Mouse (Mus musculus): ENCODE results near the gene Olfr558.

Gene Olfr558

DNA sequence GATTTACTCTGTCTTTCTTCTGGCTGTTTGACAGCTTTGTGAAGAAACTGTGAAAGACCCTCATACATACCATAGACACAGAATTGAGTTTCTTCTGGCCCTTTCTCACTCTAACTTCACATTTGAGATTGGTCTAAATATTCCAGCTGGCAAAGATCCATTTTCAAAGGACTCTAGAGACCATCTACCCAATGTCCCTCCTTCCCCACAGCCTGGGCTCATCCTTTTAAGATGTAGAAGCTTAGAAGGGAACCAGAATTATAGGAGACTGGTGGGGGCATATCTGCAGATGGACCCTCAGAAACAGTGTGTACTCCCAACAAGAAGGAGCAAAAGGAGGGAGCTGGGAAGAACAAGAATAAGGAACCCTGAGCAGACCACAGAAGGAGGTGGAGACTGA lies at the start of gene Olfr558:
Gene Olfr558, plus strand, starts transcription at position 301 of the 400 bp plus-strand sequence.
- DNase-seq: no peak

DNA sequence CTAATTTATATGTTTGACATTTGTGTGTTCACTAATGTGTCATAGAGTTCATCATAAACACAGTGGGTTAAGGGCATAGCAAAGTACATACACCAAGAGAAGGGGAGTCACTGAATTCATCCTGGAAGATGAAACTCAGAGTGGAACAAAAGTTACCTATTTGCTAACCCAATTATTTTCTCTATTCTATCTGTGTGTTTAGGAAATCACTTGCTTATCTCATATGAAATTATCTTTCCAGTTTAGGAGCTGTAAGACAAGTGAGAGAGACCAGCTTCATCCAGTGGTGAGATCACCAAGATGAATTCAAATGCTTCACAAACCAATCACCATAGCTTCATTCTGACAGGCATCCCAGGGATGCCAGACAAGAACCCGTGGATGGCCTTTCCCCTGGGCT lies 43.5 kb upstream of the Olfr558 start, which contains the start of gene Olfr555:
Gene Olfr555, plus strand, starts transcription at position 301 of the 400 bp plus-strand sequence.
- DNase-seq: no peak

DNA sequence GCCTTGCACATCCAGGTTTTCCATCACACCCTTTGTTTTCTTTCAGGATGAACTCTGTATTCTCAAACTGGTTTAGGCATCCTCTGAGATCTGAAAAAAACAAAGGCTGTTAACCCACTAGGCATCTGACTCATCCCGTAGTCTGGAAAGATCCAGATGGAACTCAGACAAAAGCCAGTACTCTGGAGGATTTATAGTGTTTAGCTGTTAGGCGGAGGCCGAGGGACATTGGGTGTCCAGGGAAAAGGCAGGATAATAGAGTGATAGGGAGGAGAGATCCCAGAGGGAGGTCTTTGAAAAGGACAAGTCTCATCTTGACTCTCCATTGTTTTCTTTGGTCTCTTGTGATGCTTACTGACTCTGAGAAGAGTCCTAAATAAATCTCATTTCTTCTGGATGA lies 37.4 kb upstream of the Olfr558 start, which contains the start of gene Olfr556:
Gene Olfr556, plus strand, starts transcription at position 301 of the 400 bp plus-strand sequence.
- DNase-seq: no peak

DNA sequence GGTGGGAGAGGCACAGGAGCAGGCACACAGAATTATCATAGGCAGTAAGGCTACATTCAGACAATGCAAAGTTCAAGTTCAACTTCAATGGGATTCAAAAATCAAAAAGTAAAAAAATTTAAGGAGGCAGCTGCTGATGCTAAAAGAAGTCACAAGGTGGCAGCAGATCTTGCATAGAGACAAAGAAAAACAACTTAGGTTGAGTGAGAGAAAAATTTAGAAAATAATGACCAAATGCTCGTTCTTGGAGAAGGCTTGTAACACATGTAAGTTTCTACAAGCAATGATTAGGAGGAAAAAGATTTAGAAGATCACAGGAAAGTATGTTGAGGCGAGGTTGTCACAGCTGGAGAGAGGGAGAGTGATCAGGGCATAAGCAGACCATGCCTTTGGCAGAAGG lies 36.6 kb upstream of the Olfr558 start:
- DNase-seq: no peak

DNA sequence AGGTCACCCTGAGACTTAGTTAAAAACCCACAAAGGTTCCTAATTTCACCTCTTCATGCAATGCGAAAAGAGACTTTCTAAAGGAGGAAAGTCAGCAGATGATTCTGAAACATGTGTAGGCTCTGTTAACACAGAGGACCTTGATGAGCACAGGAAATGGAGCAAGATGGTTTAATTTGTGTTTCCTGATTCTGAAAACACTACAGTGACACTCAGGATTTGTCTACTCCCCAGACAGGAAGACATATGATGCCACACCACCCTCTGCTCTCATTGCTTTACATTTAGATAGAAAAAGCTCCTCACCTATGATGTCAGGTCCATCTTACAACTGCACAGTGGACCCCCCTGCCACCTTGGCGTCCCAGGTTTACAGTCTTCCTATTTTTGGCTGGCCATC lies 25.8 kb upstream of the Olfr558 start:
- no peak for DNase-seq

DNA sequence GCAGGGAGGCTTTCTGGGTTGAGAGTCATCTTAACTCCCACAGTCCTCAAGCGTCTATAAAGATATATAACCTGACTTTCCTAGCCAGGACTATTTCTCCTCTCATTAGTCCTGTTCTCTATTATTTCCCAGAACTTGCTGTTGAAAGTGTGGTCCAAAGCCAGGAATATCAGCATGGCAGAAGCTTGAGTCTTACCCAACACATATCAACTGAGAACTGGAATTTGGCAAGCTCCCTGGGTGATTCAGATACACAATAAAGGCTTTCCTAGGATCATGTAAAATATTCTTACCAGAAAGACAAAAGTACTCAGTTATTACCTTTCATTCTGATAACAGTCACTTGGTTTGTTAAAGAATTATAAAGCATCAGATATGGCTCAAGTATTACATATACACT lies 20.1 kb upstream of the Olfr558 start:
- no peak for DNase-seq

DNA sequence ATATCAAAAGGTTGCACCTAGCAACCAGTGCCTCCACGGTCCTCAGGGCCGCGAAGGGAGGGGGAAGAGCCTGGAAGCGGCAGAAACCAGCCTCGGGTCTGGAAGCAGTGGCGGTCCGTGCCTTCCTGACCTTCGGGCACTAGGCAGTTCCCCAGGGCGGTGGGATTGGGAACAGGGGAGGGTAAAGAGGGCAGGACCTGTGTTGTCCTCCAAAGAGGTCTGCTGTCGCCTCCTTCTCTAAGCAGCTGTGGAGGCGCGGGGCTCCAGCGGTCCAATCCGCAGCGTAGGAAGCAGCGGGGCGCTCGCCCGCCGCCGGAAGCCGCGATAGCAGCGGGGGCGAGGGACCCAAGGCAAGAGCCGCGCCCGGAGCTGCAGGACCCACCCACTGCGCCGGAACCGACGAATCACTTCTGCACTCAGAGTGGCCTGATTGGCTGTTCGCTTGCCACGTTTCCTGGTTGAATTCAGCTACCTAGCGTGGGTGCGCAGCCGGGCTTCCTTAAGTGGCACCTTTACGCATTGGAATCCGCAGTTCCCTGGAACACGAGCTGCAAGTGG lies 15.0 kb upstream of the Olfr558 start, which contains the start of gene Trim68:
Gene Trim68, minus strand, starts transcription at position 384 of the 558 bp plus-strand sequence.
- DNase-seq: peak; percentile 59 to 67

DNA sequence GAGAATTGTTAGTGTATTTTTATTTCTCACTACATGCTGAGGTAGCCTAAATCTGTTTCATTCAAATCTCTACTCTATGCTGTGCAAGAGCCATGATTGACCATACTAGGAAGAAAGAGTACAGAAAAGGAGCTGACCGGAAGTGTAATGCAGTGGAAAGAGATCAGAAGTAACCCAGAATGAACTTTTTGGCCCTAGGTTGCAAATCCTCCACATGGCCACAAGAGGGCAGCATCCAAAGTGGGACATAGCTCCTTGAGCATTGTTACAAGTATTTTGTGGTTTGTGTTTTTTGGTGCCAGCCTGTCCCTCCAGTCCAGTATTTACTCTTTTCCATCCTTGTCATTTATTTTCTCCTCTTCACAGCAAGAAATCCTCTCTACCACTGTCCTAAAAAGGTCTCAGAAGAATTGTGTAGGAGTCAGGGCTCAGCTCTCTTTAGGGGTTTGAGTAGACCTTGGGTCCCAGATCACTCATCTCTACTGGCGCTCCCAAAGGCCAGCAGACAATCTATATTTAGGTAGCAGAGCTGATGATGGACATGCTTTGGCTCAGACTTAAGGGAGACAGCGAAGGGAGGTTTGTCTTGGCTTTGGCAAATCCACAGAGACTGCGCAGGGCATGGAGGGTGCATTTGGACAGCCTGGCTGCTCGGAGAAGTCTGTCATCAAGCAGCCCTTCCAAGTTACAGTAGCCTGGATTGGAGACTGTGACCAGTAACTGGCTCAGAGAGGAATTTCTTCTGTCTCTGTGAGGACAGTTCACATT lies 6.5 kb upstream of the Olfr558 start, which contains the start of gene Olfr557:
Gene Olfr557, plus strand, starts transcription at position 553 of the 768 bp plus-strand sequence.
- peak in 1 of 2 experiments; percentile 13 for DNase-seq

DNA sequence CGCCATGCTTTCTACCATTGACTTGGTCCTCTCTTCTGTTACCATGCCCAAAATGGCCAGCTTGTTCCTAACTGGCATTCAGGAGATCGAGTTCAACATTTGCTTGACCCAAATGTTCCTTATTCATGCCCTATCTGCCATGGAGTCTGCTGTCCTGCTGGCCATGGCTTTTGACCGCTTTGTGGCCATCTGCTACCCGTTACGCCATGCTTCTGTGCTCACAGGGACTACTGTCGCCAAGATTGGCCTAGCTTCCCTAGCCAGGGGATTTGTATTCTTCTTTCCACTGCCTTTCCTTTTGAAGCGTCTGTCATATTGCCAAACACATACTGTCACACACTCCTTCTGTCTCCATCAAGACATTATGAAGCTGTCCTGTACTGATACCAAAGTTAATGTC lies 3.6 kb upstream of the Olfr558 start:
- peak; percentile 4 to 19 for DNase-seq

DNA sequence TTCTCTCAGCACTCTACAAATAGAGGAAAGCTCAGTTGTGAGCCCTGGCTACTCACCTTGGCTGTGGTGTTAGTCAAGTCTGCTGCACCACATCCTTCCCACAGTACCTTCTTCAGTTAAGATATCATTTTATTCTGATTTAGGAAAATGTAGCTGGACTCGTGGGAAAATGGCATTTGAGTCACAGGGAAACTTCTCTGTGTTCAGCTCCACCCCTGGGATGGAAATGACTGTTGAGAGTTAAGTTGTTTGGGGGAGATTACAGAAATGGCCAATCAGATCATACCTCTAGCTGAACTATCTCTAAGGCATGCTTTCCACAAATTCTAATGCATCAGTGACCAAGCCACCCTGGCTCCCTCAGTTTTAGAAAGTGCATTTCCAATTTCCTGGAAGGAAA lies 17.0 kb downstream of the Olfr558 start, which contains the start of gene Olfr33:
Gene Olfr33, minus strand, starts transcription at position 101 of the 400 bp plus-strand sequence.
- DNase-seq: no peak

DNA sequence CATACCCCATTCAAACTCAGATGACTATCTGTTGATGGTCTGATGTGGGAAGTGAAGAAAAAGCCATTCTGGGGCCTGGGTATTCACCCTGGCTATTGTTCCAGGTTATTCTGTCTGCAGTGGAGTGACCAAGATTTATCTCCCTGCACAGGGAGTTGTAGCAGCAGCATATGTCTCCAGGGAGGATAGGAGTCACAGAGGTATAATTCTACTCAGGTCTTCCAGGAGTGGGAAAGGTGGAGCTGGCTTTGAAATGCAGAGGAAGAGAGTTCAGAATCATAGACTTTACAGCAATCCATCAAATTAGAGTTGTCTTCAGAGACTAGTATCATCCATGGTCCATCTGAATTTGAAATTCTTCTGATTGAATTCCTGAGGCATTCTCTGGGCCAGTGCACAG lies 25.4 kb downstream of the Olfr558 start, which contains the start of gene Olfr559:
Gene Olfr559, minus strand, starts transcription at position 101 of the 400 bp plus-strand sequence.
- DNase-seq: no peak

DNA sequence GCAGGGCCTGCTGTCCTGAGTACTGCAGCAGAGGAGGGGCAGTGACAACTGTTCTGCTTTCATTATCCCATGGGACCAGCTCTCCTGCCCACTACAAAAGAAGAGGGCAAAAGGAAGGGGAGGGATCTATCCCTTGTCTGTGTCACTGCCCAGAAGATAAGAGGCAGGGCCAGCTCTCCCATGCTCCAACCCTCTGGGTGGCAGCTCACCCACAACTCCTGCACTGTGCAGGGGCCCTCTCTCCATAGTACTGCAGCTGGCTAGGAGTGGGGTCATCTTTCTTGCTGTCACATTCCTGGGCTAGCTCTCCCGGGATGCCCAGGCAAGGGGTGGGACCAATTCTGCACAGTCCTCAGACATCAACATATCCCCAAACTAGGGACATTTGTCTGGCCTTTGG lies 31.8 kb downstream of the Olfr558 start:
- no peak for DNase-seq

DNA sequence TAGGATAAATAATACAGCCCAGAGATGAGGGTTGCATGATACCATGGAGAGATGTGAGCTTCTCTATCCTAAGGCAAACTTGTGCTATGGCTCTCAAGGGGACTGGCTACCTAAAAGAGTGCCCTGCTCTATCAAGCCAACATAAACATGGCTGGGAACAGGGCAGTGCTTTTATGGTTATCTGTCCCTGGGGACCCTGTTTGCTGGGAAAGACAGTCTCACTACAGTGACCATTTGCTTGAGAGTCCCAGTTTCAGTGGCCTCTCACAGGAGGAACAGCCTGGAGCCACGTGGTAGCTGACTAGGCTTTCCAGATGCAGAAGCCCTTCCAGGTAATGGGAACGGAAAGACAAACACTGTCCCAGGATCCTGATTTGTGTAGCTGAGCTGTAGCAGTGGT lies 35.7 kb downstream of the Olfr558 start:
- DNase-seq: no peak

DNA sequence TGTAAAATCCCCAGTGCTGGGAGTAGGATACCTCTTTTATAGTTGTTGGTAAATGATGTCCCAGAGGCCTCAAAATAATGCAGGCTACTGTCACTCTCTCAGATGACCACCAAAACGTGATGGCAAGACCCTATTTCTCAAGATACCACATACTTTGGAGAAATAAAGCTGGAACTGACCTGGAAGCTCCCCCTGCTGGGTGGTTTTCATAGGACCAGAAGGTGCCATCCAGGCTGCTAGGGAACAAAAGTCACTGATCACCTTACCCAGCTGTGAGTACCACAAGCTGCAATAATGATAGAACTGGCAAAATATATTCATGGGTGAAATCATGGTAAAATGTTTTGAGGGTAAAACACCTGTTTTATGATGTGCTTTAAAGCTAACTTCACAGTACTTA lies 50.1 kb downstream of the Olfr558 start:
- DNase-seq: no peak

DNA sequence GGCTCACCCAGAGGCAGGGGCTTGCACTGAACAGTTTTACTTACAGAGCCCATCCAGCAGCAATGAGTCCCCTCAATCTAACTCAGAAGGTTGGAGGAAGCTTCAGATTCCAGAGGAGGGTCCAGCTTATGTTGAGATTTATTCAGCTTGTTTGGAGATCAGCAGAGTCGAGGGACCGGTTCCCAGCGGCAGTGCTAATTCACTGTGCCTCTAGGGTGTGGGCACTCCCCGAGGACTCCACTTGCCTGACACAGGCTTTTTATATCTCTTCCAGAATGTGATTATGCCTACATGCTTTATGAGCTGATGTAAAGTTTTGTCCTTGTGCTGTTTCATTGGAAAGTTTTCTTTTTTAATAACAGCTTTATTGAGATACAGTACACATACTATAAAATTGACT lies 57.3 kb downstream of the Olfr558 start, which contains the start of the genes Olfr560 and Olfr78:
Gene Olfr560, minus strand, starts transcription at position 101 of the 400 bp plus-strand sequence.
Gene Olfr78, minus strand, starts transcription at position 206 of the 400 bp plus-strand sequence.
- DNase-seq: no peak

All from cerebellum, adult 18-20 months (tissue).